Mouse (Mus musculus) fibroblast of lung, adult 2 months (primary cell): ENCODE data around the gene Rnd3.

Experiments used
- DNase-seq: peaks from one replicate; pipeline ENCODE4 v3.0.0-alpha.2; 2011; ENCODE audit warnings: low read depth

The Rnd3 gene

GRCm38 (mm10) chr2:51148975-51149374, at the start of gene Rnd3:
Gene Rnd3, minus strand, starts transcription at chr2:51149111.
- DNase-seq, result peak; percentile 93

- DNase-seq, result no peak
Observed at GRCm38 (mm10) chr2:51192319-51192718, 43.4 kb upstream of the Rnd3 start.

GRCm38 (mm10) chr2:51185762-51186161, 36.9 kb upstream of the Rnd3 start:
- DNase-seq, result no peak

- no peak for DNase-seq
Observed at GRCm38 (mm10) chr2:51182990-51183389, 34.1 kb upstream of the Rnd3 start.

GRCm38 (mm10) chr2:51181376-51181775, 32.5 kb upstream of the Rnd3 start:
- DNase-seq, result peak; percentile 34

- DNase-seq, result no peak
Observed at GRCm38 (mm10) chr2:51179096-51179495, 30.2 kb upstream of the Rnd3 start.

GRCm38 (mm10) chr2:51177615-51178014, 28.7 kb upstream of the Rnd3 start:
- no peak for DNase-seq

- no peak for DNase-seq
Observed at GRCm38 (mm10) chr2:51175276-51175675, 26.4 kb upstream of the Rnd3 start.

- DNase-seq, result no peak
Observed at GRCm38 (mm10) chr2:51161110-51161509, 12.2 kb upstream of the Rnd3 start.

GRCm38 (mm10) chr2:51148454-51148853, 457 bp downstream of the Rnd3 start:
- no peak for DNase-seq

GRCm38 (mm10) chr2:51148065-51148407, 875 bp downstream of the Rnd3 start:
- DNase-seq, result no peak

- no peak for DNase-seq
Observed at GRCm38 (mm10) chr2:51147318-51148064, 1.4 kb downstream of the Rnd3 start.

- no peak for DNase-seq
Observed at GRCm38 (mm10) chr2:51146871-51147317, 2.0 kb downstream of the Rnd3 start.

- no peak for DNase-seq
Observed at GRCm38 (mm10) chr2:51145838-51146470, 3.0 kb downstream of the Rnd3 start.

- DNase-seq, result no peak
Observed at GRCm38 (mm10) chr2:51144380-51145120, 4.4 kb downstream of the Rnd3 start.

- no peak for DNase-seq
Observed at GRCm38 (mm10) chr2:51142422-51142821, 6.5 kb downstream of the Rnd3 start.

GRCm38 (mm10) chr2:51141345-51141744, 7.6 kb downstream of the Rnd3 start:
- DNase-seq, result no peak

- no peak for DNase-seq
Observed at GRCm38 (mm10) chr2:51140486-51140885, 8.4 kb downstream of the Rnd3 start.

- DNase-seq, result no peak
Observed at GRCm38 (mm10) chr2:51139912-51140446, 8.9 kb downstream of the Rnd3 start.

- DNase-seq, result no peak
Observed at GRCm38 (mm10) chr2:51139218-51139911, 9.5 kb downstream of the Rnd3 start.

- no peak for DNase-seq
Observed at GRCm38 (mm10) chr2:51137726-51138125, 11.2 kb downstream of the Rnd3 start.

- no peak for DNase-seq
Observed at GRCm38 (mm10) chr2:51132181-51132580, 16.7 kb downstream of the Rnd3 start.
